Mouse (Mus musculus): ENCODE measurements around the gene Pnliprp1.

Pnliprp1 gene

GRCm38 (mm10) chr19:58728445-58729031 lies at the start of gene Pnliprp1:
Gene Pnliprp1 (plus strand): TSS chr19:58728887.
- no peak for DNase-seq (ENCODE audit: low read depth, low spot score)

GRCm38 (mm10) chr19:58688933-58689332 lies 39.8 kb upstream of the Pnliprp1 start:
- no peak for DNase-seq (ENCODE audit: low read depth, low spot score)

- no peak for DNase-seq (ENCODE audit: low read depth, low spot score)
Observed at GRCm38 (mm10) chr19:58695314-58695713, 33.4 kb upstream of the Pnliprp1 start.

- DNase-seq (ENCODE audit: low read depth, low spot score), result no peak
Observed at GRCm38 (mm10) chr19:58696235-58696634, 32.5 kb upstream of the Pnliprp1 start.

GRCm38 (mm10) chr19:58704556-58704955 lies 24.1 kb upstream of the Pnliprp1 start:
- no peak for DNase-seq (ENCODE audit: low read depth, low spot score)

- no peak for DNase-seq (ENCODE audit: low read depth, low spot score)
Observed at GRCm38 (mm10) chr19:58708611-58709010, 20.1 kb upstream of the Pnliprp1 start.

GRCm38 (mm10) chr19:58717925-58718324 lies 10.8 kb upstream of the Pnliprp1 start:
- no peak for DNase-seq (ENCODE audit: low read depth, low spot score)

- DNase-seq (ENCODE audit: low read depth, low spot score), result no peak
Observed at GRCm38 (mm10) chr19:58720439-58720838, 8.2 kb upstream of the Pnliprp1 start.

- DNase-seq (ENCODE audit: low read depth, low spot score), result no peak
Observed at GRCm38 (mm10) chr19:58726551-58726950, 2.1 kb upstream of the Pnliprp1 start.

GRCm38 (mm10) chr19:58727756-58728155 lies 931 bp upstream of the Pnliprp1 start:
- DNase-seq (ENCODE audit: low read depth, low spot score), result no peak

GRCm38 (mm10) chr19:58733216-58733615 lies 4.5 kb downstream of the Pnliprp1 start:
- no peak for DNase-seq (ENCODE audit: low read depth, low spot score)

- no peak for DNase-seq (ENCODE audit: low read depth, low spot score)
Observed at GRCm38 (mm10) chr19:58738111-58738510, 9.4 kb downstream of the Pnliprp1 start.

GRCm38 (mm10) chr19:58741036-58741435 lies 12.3 kb downstream of the Pnliprp1 start:
- DNase-seq (ENCODE audit: low read depth, low spot score), result no peak

- no peak for DNase-seq (ENCODE audit: low read depth, low spot score)
Observed at GRCm38 (mm10) chr19:58742711-58743110, 14.0 kb downstream of the Pnliprp1 start.

GRCm38 (mm10) chr19:58743736-58744135 lies 15.0 kb downstream of the Pnliprp1 start:
- DNase-seq (ENCODE audit: low read depth, low spot score), result no peak

GRCm38 (mm10) chr19:58747498-58748000 lies 18.9 kb downstream of the Pnliprp1 start:
- DNase-seq (ENCODE audit: low read depth, low spot score), result no peak

- no peak for DNase-seq (ENCODE audit: low read depth, low spot score)
Observed at GRCm38 (mm10) chr19:58750822-58751221, 22.1 kb downstream of the Pnliprp1 start.

GRCm38 (mm10) chr19:58751504-58751903 lies 22.8 kb downstream of the Pnliprp1 start:
- DNase-seq (ENCODE audit: low read depth, low spot score), result no peak

GRCm38 (mm10) chr19:58758871-58759270 lies 30.2 kb downstream of the Pnliprp1 start:
- DNase-seq (ENCODE audit: low read depth, low spot score), result no peak

- DNase-seq (ENCODE audit: low read depth, low spot score), result no peak
Observed at GRCm38 (mm10) chr19:58759423-58759822, 30.7 kb downstream of the Pnliprp1 start, which contains the start of gene Pnliprp2. Gene Pnliprp2 (plus strand): TSS chr19:58759719.

- DNase-seq (ENCODE audit: low read depth, low spot score), result no peak
Observed at GRCm38 (mm10) chr19:58762316-58762715, 33.6 kb downstream of the Pnliprp1 start.

- peak; percentile 40 for DNase-seq (ENCODE audit: low read depth, low spot score)
Observed at GRCm38 (mm10) chr19:58762848-58763541, 34.3 kb downstream of the Pnliprp1 start.

- DNase-seq (ENCODE audit: low read depth, low spot score), result no peak
Observed at GRCm38 (mm10) chr19:58767329-58767728, 38.6 kb downstream of the Pnliprp1 start.

Measured in embryo, embryonic 11.5 days (tissue).